Mouse (Mus musculus): Measurements from ENCODE around the gene Rsc1a1. TPM values are rescaled to one million over a fixed set of nuclear protein-coding genes. Genes with fewer than 3 reads are reported as not detected.

The Rsc1a1 gene
- polyA plus RNA-seq, 1 experiment from 2014 or later: not detected

DNA sequence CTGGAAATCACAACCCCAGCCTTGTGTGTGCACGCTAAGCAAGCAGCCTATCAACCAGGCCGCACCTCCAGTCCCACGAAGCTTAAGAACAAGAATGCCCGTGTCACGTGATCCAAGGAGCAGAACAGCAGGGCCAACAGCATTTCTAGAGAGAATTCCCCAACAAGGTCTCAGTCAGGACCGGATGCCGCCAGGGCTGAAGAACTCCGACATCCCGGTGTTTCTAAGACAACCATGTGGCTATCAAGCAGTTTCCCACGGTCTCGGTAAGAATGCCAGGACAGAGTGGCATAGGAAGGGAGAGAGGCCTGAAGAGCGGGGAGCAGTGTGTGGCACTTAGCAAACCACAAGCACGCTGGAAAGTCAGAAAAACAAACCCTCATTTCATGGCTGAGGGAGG is 31.6 kb downstream of the Rsc1a1 start:
- no peak overlapping the region for H3K4me2 ChIP-seq (replicated peaks; ENCODE audit: low read depth)
- no peak overlapping the region for H3K9ac ChIP-seq (ENCODE audit: low read depth, low read length)
- WGBS: 91% methylated on average over 13 of the region's 13 CpGs
- no peak for TF ChIP-seq CTCF (IDR thresholded peaks at IDR 0.05; ENCODE audit: low read depth)
- no peak overlapping the region for H3K27ac ChIP-seq (ENCODE audit: low read depth, low read length)
- no peaks in the 10 kb centered on the region for H3K9me3 ChIP-seq (ENCODE audit: control insufficient read depth)
- no peaks in the 10 kb centered on the region for H3K27me3 ChIP-seq (replicated peaks; ENCODE audit: control insufficient read depth, insufficient read depth, low read length)
- no peaks in the 10 kb centered on the region for H3K4me1 ChIP-seq (replicated peaks; ENCODE audit: control insufficient read depth, insufficient read depth, low read length)
- no peaks in the 10 kb centered on the region; the same call in 1 of the 2 replicates for H3K36me3 ChIP-seq (ENCODE audit: control insufficient read depth, insufficient read depth)
- H3K4me3 ChIP-seq (ENCODE audit: low read depth, low read length): no peak overlapping the region
- ATAC-seq: no peak

DNA sequence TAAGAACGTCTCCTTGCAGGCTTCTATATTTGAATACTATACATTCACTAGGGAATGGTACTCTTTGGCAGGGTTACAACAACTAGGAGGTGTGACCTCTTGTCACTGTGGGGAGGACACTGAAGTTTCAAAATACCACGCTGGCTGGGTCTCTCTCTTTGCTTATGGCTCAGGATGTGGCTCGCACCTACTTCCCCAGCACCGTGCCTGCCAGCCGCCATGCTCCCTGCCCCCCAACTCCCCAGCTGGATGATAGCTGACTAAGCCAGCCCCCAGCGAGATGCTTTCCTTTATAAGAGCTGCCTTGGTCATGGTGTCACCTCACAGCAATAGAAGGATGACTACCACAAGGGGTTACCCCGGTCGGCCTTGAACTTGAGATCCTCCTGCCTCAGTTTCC is 32.4 kb downstream of the Rsc1a1 start:
- Histone ChIP-seq H3K36me3 (ENCODE audit: control insufficient read depth, insufficient read depth) (no peaks in the 10 kb centered on the region; the same call in 1 of the 2 replicates), H3K4me3 (ENCODE audit: low read depth, low read length) (no peak overlapping the region), H3K4me1 (replicated peaks; ENCODE audit: control insufficient read depth, insufficient read depth, low read length) (no peaks in the 10 kb centered on the region), H3K9ac (ENCODE audit: low read depth, low read length) (no peak overlapping the region), H3K27ac (ENCODE audit: low read depth, low read length) (no peak overlapping the region), H3K4me2 (replicated peaks; ENCODE audit: low read depth) (no peak overlapping the region), H3K9me3 (ENCODE audit: control insufficient read depth) (no peaks in the 10 kb centered on the region), H3K27me3 (replicated peaks; ENCODE audit: control insufficient read depth, insufficient read depth, low read length) (no peaks in the 10 kb centered on the region)
- 88% methylated on average over 8 of the region's 8 CpGs for WGBS
- no peak for ATAC-seq
- no peak for TF ChIP-seq CTCF (IDR thresholded peaks at IDR 0.05; ENCODE audit: low read depth)

DNA sequence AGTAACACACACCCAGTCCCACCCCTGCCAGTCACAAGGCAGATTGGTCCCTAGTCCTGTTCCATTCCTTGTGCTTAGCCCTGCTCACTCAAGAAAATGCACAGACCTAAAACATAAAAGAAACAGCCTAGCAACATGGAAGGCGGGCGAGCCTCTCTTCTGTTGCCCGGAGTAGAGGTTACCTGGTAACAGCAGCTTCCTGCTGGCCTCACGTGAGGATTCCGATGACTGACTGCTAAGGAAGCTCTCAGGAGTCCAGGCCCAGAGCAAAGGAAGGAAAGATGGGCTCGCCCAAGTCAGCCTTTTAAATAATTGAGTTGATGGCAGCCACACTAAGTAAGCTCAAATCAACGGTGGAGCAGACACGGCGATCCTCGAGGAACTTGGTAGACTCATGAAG is 33.5 kb downstream of the Rsc1a1 start:
- Histone ChIP-seq H3K4me1 (replicated peaks; ENCODE audit: control insufficient read depth, insufficient read depth, low read length) (no peaks in the 10 kb centered on the region), H3K9me3 (ENCODE audit: control insufficient read depth) (no peaks in the 10 kb centered on the region), H3K36me3 (ENCODE audit: control insufficient read depth, insufficient read depth) (no peaks in the 10 kb centered on the region; the same call in 1 of the 2 replicates), H3K4me3 (ENCODE audit: low read depth, low read length) (no peak overlapping the region), H3K27ac (ENCODE audit: low read depth, low read length) (no peak overlapping the region), H3K9ac (ENCODE audit: low read depth, low read length) (no peak overlapping the region), H3K27me3 (replicated peaks; ENCODE audit: control insufficient read depth, insufficient read depth, low read length) (no peaks in the 10 kb centered on the region), H3K4me2 (replicated peaks; ENCODE audit: low read depth) (no peak overlapping the region)
- no peak for ATAC-seq
- no peak for TF ChIP-seq CTCF (IDR thresholded peaks at IDR 0.05; ENCODE audit: low read depth)
- WGBS: 83% methylated on average over 10 of the region's 10 CpGs

DNA sequence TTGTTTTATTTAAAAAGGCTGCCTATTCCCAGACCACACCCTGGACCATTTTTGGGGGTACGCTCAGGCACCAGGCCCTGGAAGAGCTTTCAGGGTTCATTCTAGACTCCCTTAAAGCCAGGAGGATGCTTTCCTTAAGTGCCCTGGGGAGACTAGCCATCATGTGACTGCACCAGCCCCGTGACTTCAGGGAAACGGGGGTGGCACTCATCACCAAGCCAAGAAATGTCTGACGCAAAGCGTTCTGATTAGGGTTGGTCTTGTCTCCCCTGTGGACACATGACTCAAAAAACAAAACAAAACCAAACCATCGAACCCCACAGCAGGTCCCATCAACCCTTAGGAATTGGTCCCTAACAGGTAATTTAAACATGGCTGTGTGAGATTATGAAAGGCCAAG is 34.1 kb downstream of the Rsc1a1 start:
- Histone ChIP-seq H3K9ac (ENCODE audit: low read depth, low read length) (no peak overlapping the region), H3K4me3 (ENCODE audit: low read depth, low read length) (no peak overlapping the region), H3K27me3 (replicated peaks; ENCODE audit: control insufficient read depth, insufficient read depth, low read length) (no peaks in the 10 kb centered on the region), H3K27ac (ENCODE audit: low read depth, low read length) (no peak overlapping the region), H3K4me1 (replicated peaks; ENCODE audit: control insufficient read depth, insufficient read depth, low read length) (no peaks in the 10 kb centered on the region), H3K36me3 (ENCODE audit: control insufficient read depth, insufficient read depth) (no peaks in the 10 kb centered on the region; the same call in 1 of the 2 replicates), H3K4me2 (replicated peaks; ENCODE audit: low read depth) (no peak overlapping the region), H3K9me3 (ENCODE audit: control insufficient read depth) (no peaks in the 10 kb centered on the region)
- no peak for TF ChIP-seq CTCF (IDR thresholded peaks at IDR 0.05; ENCODE audit: low read depth)
- WGBS: 87% methylated on average over 6 of the region's 6 CpGs
- no peak for ATAC-seq

DNA sequence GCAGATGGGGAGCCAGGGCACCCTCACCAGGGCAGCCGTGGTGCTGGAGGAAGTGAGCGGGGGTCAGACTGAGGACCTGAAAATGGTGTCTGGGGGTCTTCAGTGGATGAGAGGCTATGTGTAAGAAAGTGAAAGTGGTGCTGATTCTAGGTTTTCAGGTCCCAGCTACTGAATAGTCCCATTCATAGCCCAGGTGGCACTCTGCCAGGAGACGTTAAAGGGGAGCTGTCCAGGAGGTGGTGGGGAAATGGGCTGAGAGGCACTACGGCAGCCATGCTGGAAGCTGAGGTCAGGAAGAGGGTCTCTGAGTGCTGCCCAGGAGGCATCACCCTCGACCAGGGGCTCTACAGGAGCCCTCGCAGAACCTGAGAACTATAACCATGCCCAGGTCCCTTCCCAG is 36.2 kb downstream of the Rsc1a1 start:
- Histone ChIP-seq H3K36me3 (ENCODE audit: control insufficient read depth, insufficient read depth) (no peaks in the 10 kb centered on the region; the same call in 1 of the 2 replicates), H3K9ac (ENCODE audit: low read depth, low read length) (no peak overlapping the region), H3K4me2 (replicated peaks; ENCODE audit: low read depth) (no peak overlapping the region), H3K4me1 (replicated peaks; ENCODE audit: control insufficient read depth, insufficient read depth, low read length) (no peaks in the 10 kb centered on the region), H3K9me3 (ENCODE audit: control insufficient read depth) (no peaks in the 10 kb centered on the region), H3K4me3 (ENCODE audit: low read depth, low read length) (no peak overlapping the region), H3K27me3 (replicated peaks; ENCODE audit: control insufficient read depth, insufficient read depth, low read length) (no peaks in the 10 kb centered on the region), H3K27ac (ENCODE audit: low read depth, low read length) (no peak overlapping the region)
- TF ChIP-seq CTCF (IDR thresholded peaks at IDR 0.05; ENCODE audit: low read depth): no peak
- no peak for ATAC-seq
- 75% methylated on average over 6 of the region's 6 CpGs for WGBS

DNA sequence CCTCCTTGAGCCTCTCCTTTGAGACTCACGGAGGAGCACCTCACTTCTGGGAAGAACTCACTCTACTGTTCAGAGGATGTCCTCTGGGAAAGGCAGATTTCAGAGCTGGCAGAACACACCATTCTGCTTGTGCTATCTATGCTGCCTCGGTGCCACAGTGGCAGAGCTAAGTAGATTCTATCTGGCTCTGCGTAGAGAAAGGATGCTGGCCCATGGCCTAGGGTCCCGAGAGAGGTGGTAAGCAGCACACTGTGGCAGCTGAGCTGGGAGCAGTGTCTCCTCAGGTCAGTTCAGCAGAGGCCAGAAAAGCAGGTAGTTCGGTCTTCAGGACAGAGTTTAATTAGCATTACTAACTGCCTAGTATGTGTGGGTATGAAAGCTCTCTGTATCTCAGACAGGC is 37.1 kb downstream of the Rsc1a1 start:
- no peak overlapping the region for H3K4me2 ChIP-seq (replicated peaks; ENCODE audit: low read depth)
- WGBS: 90% methylated on average over 5 of the region's 5 CpGs
- no peak overlapping the region for H3K27ac ChIP-seq (ENCODE audit: low read depth, low read length)

DNA sequence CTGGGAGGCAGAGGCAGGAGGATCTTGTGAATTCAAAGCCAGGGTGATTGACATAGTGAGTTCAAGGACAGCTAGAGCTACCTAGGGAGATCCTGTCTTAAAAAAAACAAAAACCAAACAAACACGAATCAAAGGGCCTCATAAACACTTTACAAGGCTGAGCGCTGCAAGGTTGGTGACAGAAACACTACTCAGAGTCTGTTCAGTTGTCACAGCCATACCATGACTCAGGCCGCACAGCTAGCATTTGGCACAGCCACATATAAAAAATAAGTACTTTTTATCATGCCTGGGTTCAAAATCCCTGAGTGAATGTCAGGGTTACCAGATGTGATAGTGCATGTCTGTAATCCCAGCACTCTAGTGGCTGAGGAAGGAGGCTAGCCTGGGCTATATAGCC is 38.2 kb downstream of the Rsc1a1 start:
- ATAC-seq: no peak
- Histone ChIP-seq H3K9ac (ENCODE audit: low read depth, low read length) (no peak overlapping the region), H3K36me3 (ENCODE audit: control insufficient read depth, insufficient read depth) (peaks cover 4% of the 10 kb centered on the region; the same call in 1 of the 2 replicates)

More for the DNA sequence above, 37.1 kb downstream of the Rsc1a1 start:
- ATAC-seq: no peak
- no peaks in the 10 kb centered on the region for H3K36me3 ChIP-seq (ENCODE audit: control insufficient read depth, insufficient read depth)
- H3K4me3 ChIP-seq (ENCODE audit: low read depth, low read length): no peak overlapping the region
- no peaks in the 10 kb centered on the region for H3K27me3 ChIP-seq (replicated peaks; ENCODE audit: control insufficient read depth, insufficient read depth, low read length)
- no peaks in the 10 kb centered on the region for H3K4me1 ChIP-seq (replicated peaks; ENCODE audit: control insufficient read depth, insufficient read depth, low read length)
- no peaks in the 10 kb centered on the region for H3K9me3 ChIP-seq (ENCODE audit: control insufficient read depth)
- H3K9ac ChIP-seq (ENCODE audit: low read depth, low read length): no peak overlapping the region
- no peak for TF ChIP-seq CTCF (IDR thresholded peaks at IDR 0.05; ENCODE audit: low read depth)

More for the DNA sequence above, 38.2 kb downstream of the Rsc1a1 start:
- TF ChIP-seq CTCF (IDR thresholded peaks at IDR 0.05; ENCODE audit: low read depth): no peak
- Histone ChIP-seq H3K4me3 (ENCODE audit: low read depth, low read length) (no peak overlapping the region), H3K4me1 (replicated peaks; ENCODE audit: control insufficient read depth, insufficient read depth, low read length) (no peaks in the 10 kb centered on the region; the same call in 1 of the 2 replicates), H3K9me3 (ENCODE audit: control insufficient read depth) (no peaks in the 10 kb centered on the region), H3K27ac (ENCODE audit: low read depth, low read length) (no peak overlapping the region), H3K27me3 (replicated peaks; ENCODE audit: control insufficient read depth, insufficient read depth, low read length) (no peaks in the 10 kb centered on the region), H3K4me2 (replicated peaks; ENCODE audit: low read depth) (no peak overlapping the region)
- 87% methylated on average over 3 of the region's 3 CpGs for WGBS
